Mouse (Mus musculus) intestine, embryonic 16.5 days (tissue): ENCODE data around the gene Ciao2b. TPM values are rescaled to one million over a fixed set of nuclear protein-coding genes. Genes with fewer than 3 reads are reported as not detected.

ENCODE experiments used
- ATAC-seq: fragments of 200-750 bp; cut with Nextera tagmentation; 2 replicates; pipeline ENCODE4 v1.8.0; 2017; ENCODE audit warnings: moderate TSS enrichment, moderate library complexity
- H3K27ac ChIP-seq: fragments of 300-500 bp; sonication (generic); 2 replicates; pipeline ENCODE4 v1.5.1; 2014; ENCODE audit warnings: mild to moderate bottlenecking, low read length
- H3K27me3 ChIP-seq: fragments of 300-500 bp; sonication (generic); replicated peaks from 2 replicates; pipeline ENCODE4 v1.6.1; 2014; ENCODE audit warnings: low read length, control low read depth, mixed read lengths; ENCODE audit not compliant: control insufficient read depth, insufficient read depth
- H3K36me3 ChIP-seq: fragments of 300-500 bp; sonication (generic); 2 replicates; pipeline ENCODE4 v1.6.1; 2014; ENCODE audit warnings: low read length, control low read depth; ENCODE audit not compliant: control insufficient read depth, insufficient read depth
- H3K4me1 ChIP-seq: fragments of 300-500 bp; sonication (generic); 2 replicates; pipeline ENCODE4 v1.6.1; 2014; ENCODE audit warnings: low read length, control low read depth, mixed read lengths; ENCODE audit not compliant: control insufficient read depth, insufficient read depth
- H3K4me2 ChIP-seq: fragments of 300-500 bp; sonication (generic); 2 replicates; pipeline ENCODE4 v1.6.1; 2014; ENCODE audit warnings: low read depth, low read length, control low read depth
- H3K4me3 ChIP-seq: fragments of 300-500 bp; sonication (generic); 2 replicates; pipeline ENCODE4 v1.5.1; 2014; ENCODE audit warnings: mild to moderate bottlenecking, low read length
- H3K9ac ChIP-seq: fragments of 300-500 bp; sonication (generic); 2 replicates; pipeline ENCODE4 v1.6.1; 2014; ENCODE audit warnings: low read depth, low read length
- H3K9me3 ChIP-seq: fragments of 300-500 bp; sonication (generic); 2 replicates; pipeline ENCODE4 v1.6.1; 2016; ENCODE audit warnings: low read length, control low read depth; ENCODE audit not compliant: control insufficient read depth
- WGBS: fragments of 180-500 bp; shearing (Covaris S2); extraction: QIAGEN DNeasy Blood & Tissue Kit; methylation state at CpG from one replicate; pipeline ENCODE4 v1.1.7; 2014; 5-methylcytosine and 5-hydroxymethylcytosine counted together
- polyA plus RNA-seq: library from polyadenylated mRNA; unstranded; fragments of >200 nt; fragmentation: Nextera tagmentation; extraction: Ambion mirVana; gene quantifications from 2 replicates; pipeline ENCODE4 v1.2.1, GENCODE M21; 2015

Ciao2b gene
- polyA plus RNA-seq, 1 experiment from 2014 or later: 94.9 TPM

DNA sequence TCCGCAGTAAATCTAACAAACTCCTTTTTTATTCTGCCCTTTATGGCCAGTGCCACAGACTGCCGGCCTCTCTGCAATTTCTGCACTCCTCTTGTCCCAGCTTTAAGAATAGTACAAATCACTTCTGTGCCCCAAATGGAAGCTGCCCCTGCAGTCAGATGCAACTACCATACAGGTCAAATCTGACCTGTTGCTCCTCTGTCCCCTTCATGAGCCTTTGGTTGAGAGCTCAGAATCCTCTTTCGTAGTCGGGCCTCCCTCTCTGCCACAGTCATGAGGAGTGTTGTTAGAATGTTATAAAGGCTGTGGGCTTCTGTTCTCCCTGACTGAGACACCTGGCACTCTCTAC lies 38.5 kb downstream of the Ciao2b start:
- H3K27me3 ChIP-seq: no peaks in the 10 kb centered on the region
- no peak for ATAC-seq
- H3K4me2 ChIP-seq: no peak overlapping the region
- H3K27ac ChIP-seq: no peak overlapping the region
- peaks cover 16% of the 10 kb centered on the region for H3K4me1 ChIP-seq
- no peaks in the 10 kb centered on the region for H3K9me3 ChIP-seq
- no peak overlapping the region for H3K4me3 ChIP-seq
- no peak overlapping the region for H3K9ac ChIP-seq
- no peaks in the 10 kb centered on the region for H3K36me3 ChIP-seq
- 69% methylated on average over 4 of the region's 4 CpGs for WGBS

GRCm38 (mm10) chr8:104602468-104603244 lies 39.1 kb downstream of the Ciao2b start:
- Histone ChIP-seq H3K27me3 (no peaks in the 10 kb centered on the region), H3K9ac (peak overlapping the region; percentile 32; the same call in 1 of the 2 replicates), H3K4me1 (peaks cover 16% of the 10 kb centered on the region), H3K36me3 (no peaks in the 10 kb centered on the region), H3K9me3 (no peaks in the 10 kb centered on the region), H3K27ac (no peak overlapping the region), H3K4me3 (peak overlapping the region; percentile 31), H3K4me2 (peak overlapping the region; percentile 63)
- peak; percentile 89 for ATAC-seq
- 21% methylated on average over 21 of the region's 21 CpGs for WGBS

DNA sequence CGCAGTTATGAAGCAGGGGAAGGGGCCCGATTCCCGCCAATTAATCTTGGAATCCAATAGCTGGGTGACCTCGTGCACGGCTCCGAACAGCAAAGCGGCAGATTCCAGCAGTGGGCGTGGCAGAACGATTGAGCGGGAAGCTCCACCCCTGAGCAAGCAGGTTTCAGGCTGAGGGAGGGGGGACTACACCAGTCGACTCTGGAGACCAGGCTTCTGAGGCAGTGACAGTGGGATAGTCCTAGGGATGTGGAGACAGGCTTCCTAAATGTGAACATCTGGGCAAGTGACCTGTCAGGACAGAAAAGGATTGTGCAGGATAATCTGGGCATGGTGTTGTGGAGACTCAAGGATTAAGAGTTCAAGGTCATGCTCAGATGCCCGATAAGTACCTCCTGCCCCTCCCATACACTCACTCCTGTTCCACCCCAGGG lies 39.8 kb downstream of the Ciao2b start:
- H3K4me3 ChIP-seq: peak overlapping the region; percentile 31
- 1% methylated on average over 12 of the region's 12 CpGs for WGBS
- 0 out of 2 replicates have a peak overlapping the region, but pooled peaks have one; percentile 32 for H3K9ac ChIP-seq
- H3K27me3 ChIP-seq: no peaks in the 10 kb centered on the region
- peaks cover 16% of the 10 kb centered on the region for H3K4me1 ChIP-seq
- ATAC-seq: peak; percentile 30
- H3K36me3 ChIP-seq: no peaks in the 10 kb centered on the region
- no peaks in the 10 kb centered on the region for H3K9me3 ChIP-seq
- no peak overlapping the region for H3K27ac ChIP-seq
- H3K4me2 ChIP-seq: peak overlapping the region; percentile 63

- H3K4me3 ChIP-seq: 0 out of 2 replicates have a peak overlapping the region, but pooled peaks have one; percentile 31
- no peaks in the 10 kb centered on the region for H3K9me3 ChIP-seq
- no peaks in the 10 kb centered on the region for H3K27me3 ChIP-seq
- H3K27ac ChIP-seq: no peak overlapping the region
- no peak for ATAC-seq
- WGBS: 31% methylated on average over 7 of the region's 7 CpGs
- H3K4me1 ChIP-seq: peaks cover 12% of the 10 kb centered on the region
- peak overlapping the region; percentile 48; the same call in 1 of the 2 replicates for H3K9ac ChIP-seq
- H3K36me3 ChIP-seq: no peaks in the 10 kb centered on the region
- H3K4me2 ChIP-seq: peak overlapping the region; percentile 63; the same call in 1 of the 2 replicates
These were observed 40.4 kb downstream of the Ciao2b start for GRCm38 (mm10) chr8:104601386-104601785.

GRCm38 (mm10) chr8:104598496-104598895 lies 43.3 kb downstream of the Ciao2b start:
- WGBS: 41% methylated on average over 6 of the region's 6 CpGs
- no peak for ATAC-seq
- Histone ChIP-seq H3K9ac (no peak overlapping the region), H3K9me3 (no peaks in the 10 kb centered on the region), H3K4me2 (no peak overlapping the region), H3K36me3 (peaks cover 11% of the 10 kb centered on the region), H3K4me1 (peaks cover 12% of the 10 kb centered on the region), H3K27ac (no peak overlapping the region), H3K4me3 (no peak overlapping the region), H3K27me3 (no peaks in the 10 kb centered on the region)

DNA sequence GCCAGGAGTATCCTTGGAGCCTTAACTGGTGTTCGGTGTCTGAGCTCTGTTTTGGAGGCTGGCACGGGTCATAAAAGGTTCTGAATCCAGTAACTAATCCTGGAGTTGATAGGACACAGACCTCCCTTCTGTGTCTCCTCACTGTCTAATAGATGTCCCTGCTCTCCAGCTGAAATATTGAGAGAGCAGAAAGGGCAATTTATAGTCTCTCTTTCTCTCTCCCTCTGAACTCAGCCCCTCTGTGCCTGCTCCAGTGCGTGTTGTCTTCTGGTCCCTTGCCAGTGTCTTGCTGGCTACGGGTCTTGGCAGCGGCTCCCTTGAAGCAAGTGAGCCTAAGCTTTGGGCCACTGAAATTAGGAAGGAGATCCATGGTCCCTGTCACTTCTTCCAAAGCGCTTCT lies 44.1 kb downstream of the Ciao2b start:
- 50% methylated on average over 6 of the region's 6 CpGs for WGBS
- Histone ChIP-seq H3K9ac (no peak overlapping the region), H3K27ac (no peak overlapping the region), H3K4me2 (no peak overlapping the region), H3K36me3 (peaks cover 11% of the 10 kb centered on the region), H3K4me3 (no peak overlapping the region), H3K27me3 (no peaks in the 10 kb centered on the region), H3K9me3 (no peaks in the 10 kb centered on the region), H3K4me1 (peaks cover 12% of the 10 kb centered on the region)
- ATAC-seq: no peak

DNA sequence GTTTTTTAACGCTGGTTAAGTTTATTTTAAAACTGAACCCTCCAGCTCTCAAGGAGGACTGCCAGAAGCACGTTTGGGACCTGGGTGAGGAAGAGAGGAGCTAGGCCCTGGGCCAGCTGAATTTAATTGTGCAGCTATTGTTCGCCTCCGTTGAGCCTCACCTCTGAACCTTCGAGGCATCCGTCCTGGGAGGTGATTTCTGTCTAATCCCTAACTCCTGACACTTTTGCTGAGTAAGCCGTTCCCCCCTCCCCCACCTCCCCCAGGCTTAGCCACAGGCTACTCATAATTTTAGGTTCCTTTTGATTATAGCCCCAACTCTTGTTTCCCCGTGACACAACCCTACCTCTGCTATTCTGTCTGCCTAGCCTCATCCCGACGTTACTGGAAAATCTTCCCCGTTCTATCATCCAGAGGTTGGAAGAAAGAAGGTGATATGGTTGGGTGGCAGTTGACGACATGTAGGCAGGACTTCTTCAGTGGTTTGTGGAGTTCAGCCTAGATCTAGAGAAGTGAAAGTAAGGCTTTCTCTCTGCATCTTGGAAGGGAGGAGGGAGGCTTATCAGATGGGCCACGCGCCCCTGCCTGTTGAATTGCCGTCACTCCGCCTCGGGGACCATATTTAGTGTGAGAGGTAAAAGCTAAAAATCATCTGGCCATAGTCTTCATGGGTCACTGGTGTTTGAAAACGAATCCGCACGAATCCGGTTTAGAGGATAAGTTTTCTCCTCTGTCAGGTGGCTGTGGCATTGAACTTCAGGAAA lies 45.8 kb downstream of the Ciao2b start:
- H3K36me3 ChIP-seq: peaks cover 11% of the 10 kb centered on the region
- H3K27me3 ChIP-seq: no peaks in the 10 kb centered on the region
- no peak overlapping the region for H3K27ac ChIP-seq
- H3K4me3 ChIP-seq: no peak overlapping the region
- H3K4me2 ChIP-seq: no peak overlapping the region
- WGBS: 85% methylated on average over 21 of the region's 21 CpGs
- H3K4me1 ChIP-seq: peaks cover 10% of the 10 kb centered on the region; the same call in 1 of the 2 replicates
- H3K9ac ChIP-seq: no peak overlapping the region
- ATAC-seq: no peak
- H3K9me3 ChIP-seq: no peaks in the 10 kb centered on the region

DNA sequence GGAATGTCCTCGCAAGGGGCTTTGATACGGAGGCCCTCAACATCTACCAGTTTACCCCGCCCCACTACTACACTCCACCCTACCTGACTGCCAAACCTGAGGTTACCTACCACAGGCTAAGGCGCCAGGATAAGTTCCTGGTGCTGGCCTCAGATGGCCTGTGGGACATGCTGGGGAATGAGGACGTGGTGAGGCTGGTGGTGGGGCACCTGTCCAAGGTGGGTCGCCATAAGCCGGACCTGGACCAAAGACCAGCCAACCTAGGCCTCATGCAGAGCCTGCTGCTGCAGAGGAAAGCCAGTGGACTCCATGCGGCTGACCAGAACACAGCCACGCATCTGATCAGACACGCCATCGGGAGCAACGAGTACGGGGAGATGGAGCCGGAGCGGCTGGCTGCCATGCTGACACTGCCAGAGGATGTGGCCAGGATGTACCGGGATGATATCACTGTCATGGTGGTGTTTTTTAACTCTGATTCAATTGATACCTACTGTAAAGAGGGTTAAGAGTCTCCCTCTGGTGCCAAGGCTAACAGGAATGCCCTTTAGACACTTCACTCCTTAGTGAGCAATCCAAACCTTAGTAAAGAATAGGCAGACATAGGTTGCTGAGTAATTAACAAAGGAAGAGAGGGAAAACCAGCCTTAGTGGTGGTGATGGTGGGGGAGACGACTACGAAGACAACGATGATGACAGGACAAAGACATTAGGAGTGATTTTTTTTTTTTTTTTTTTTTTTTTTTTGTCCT lies 47.0 kb downstream of the Ciao2b start:
- Histone ChIP-seq H3K4me3 (no peak overlapping the region), H3K27me3 (no peaks in the 10 kb centered on the region), H3K9ac (no peak overlapping the region), H3K4me2 (no peak overlapping the region), H3K4me1 (peaks cover 16% of the 10 kb centered on the region), H3K27ac (no peak overlapping the region), H3K36me3 (peaks cover 11% of the 10 kb centered on the region), H3K9me3 (no peaks in the 10 kb centered on the region)
- WGBS: 97% methylated on average over 19 of the region's 19 CpGs
- ATAC-seq: no peak
